Mouse (Mus musculus): ENCODE results near the gene Abca1.

DNA sequence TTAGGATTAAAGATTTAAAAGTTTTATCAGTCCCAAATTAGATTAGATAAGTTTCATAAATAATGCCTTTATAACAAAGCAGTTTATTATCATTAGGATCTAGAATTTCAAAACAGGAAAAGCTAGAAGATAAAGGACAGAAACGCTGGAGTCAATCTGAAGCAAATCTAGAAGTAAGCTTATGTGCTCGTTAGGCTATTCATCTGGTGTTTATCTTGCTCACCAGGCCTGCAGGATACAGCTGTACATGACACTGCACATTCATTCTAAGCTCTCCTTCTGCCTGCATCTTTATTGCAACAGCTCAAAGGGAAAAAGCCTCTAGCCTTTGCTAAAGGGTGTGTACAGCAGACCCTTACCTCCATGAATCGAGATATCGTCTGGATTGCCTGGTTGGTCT lies 74.1 kb downstream of the Abca1 start:
- TF ChIP-seq CTCF (conservative IDR thresholded peaks at IDR 0.05; ENCODE audit: insufficient read depth, insufficient read length, low read depth, low read length): no peak
- no peak for TF ChIP-seq POLR2A (IDR thresholded peaks at IDR 0.05; ENCODE audit: low read depth, low read length)
